Mouse (Mus musculus): ENCODE data around the gene Cfap43.

Cfap43 gene

GRCm38 (mm10) chr19:47795009-47795728 lies 123.9 kb downstream of the Cfap43 start:
- peak; percentile 69 for DNase-seq (ENCODE audit: low spot score)

- no peak for DNase-seq (ENCODE audit: low spot score)
These were observed 124.8 kb downstream of the Cfap43 start for GRCm38 (mm10) chr19:47794331-47794730.

- DNase-seq (ENCODE audit: low spot score): no peak
These were observed 128.6 kb downstream of the Cfap43 start for GRCm38 (mm10) chr19:47790316-47791020.

GRCm38 (mm10) chr19:47783898-47784297 lies 135.2 kb downstream of the Cfap43 start:
- no peak for DNase-seq (ENCODE audit: low spot score)

GRCm38 (mm10) chr19:47780972-47781371 lies 138.1 kb downstream of the Cfap43 start:
- DNase-seq (ENCODE audit: low spot score): no peak

- no peak for DNase-seq (ENCODE audit: low spot score)
These were observed 138.9 kb downstream of the Cfap43 start for GRCm38 (mm10) chr19:47780145-47780544.

GRCm38 (mm10) chr19:47777847-47778246 lies 141.2 kb downstream of the Cfap43 start:
- no peak for DNase-seq (ENCODE audit: low spot score)

GRCm38 (mm10) chr19:47755625-47756024 lies 163.5 kb downstream of the Cfap43 start:
- peak; percentile 15 for DNase-seq (ENCODE audit: low spot score)

GRCm38 (mm10) chr19:47754931-47755330 lies 164.2 kb downstream of the Cfap43 start:
- no peak for DNase-seq (ENCODE audit: low spot score)

- DNase-seq (ENCODE audit: low spot score): no peak
These were observed 165.2 kb downstream of the Cfap43 start for GRCm38 (mm10) chr19:47753921-47754320.

GRCm38 (mm10) chr19:47752456-47752855 lies 166.6 kb downstream of the Cfap43 start:
- no peak for DNase-seq (ENCODE audit: low spot score)

- no peak for DNase-seq (ENCODE audit: low spot score)
These were observed 168.7 kb downstream of the Cfap43 start for GRCm38 (mm10) chr19:47750391-47750790.

GRCm38 (mm10) chr19:47748950-47749349 lies 170.1 kb downstream of the Cfap43 start:
- DNase-seq (ENCODE audit: low spot score): no peak

- no peak for DNase-seq (ENCODE audit: low spot score)
These were observed 172.0 kb downstream of the Cfap43 start for GRCm38 (mm10) chr19:47747072-47747471.

- DNase-seq (ENCODE audit: low spot score): peak; percentile 72
These were observed 187.2 kb downstream of the Cfap43 start for GRCm38 (mm10) chr19:47731931-47732330.

- peak; percentile 99 for DNase-seq (ENCODE audit: low spot score)
These were observed 187.8 kb downstream of the Cfap43 start, which contains the start of gene Sfr1 for GRCm38 (mm10) chr19:47731071-47731881. Gene Sfr1, plus strand, starts transcription at chr19:47731682.

GRCm38 (mm10) chr19:47730691-47731070 lies 188.4 kb downstream of the Cfap43 start:
- DNase-seq (ENCODE audit: low spot score): peak; percentile 75

- no peak for DNase-seq (ENCODE audit: low spot score)
These were observed 193.4 kb downstream of the Cfap43 start for GRCm38 (mm10) chr19:47725643-47726140.

GRCm38 (mm10) chr19:47724903-47725302 lies 194.2 kb downstream of the Cfap43 start:
- DNase-seq (ENCODE audit: low spot score): no peak

GRCm38 (mm10) chr19:47722471-47722870 lies 196.6 kb downstream of the Cfap43 start:
- no peak for DNase-seq (ENCODE audit: low spot score)

GRCm38 (mm10) chr19:47719147-47719546 lies 199.9 kb downstream of the Cfap43 start:
- DNase-seq (ENCODE audit: low spot score): no peak

- DNase-seq (ENCODE audit: low spot score): no peak
These were observed 202.9 kb downstream of the Cfap43 start for GRCm38 (mm10) chr19:47716144-47716543.
